Mouse (Mus musculus): Measurements from ENCODE around the gene Ubl7. TPM values are rescaled to one million over a fixed set of nuclear protein-coding genes. Genes with fewer than 3 reads are reported as not detected.

Ubl7 gene
- total RNA-seq, 2 experiments from 2014 or later = 94.0 to 97.2 TPM

Other genes with a start within 250 kb of the Ubl7 start
- not detected for gene Cyp1a2, start 227.3 kb upstream of the Ubl7 start, total RNA-seq (2021)
- gene Cyp1a1, start 223.1 kb upstream of the Ubl7 start, total RNA-seq (2021) = 1 to 10 TPM in 1 of 2 experiments, under 1 TPM in 1; 0.95 to 1.1 TPM
- gene Edc3, start 202.4 kb upstream of the Ubl7 start, total RNA-seq (2021) = 10 to 100 TPM; 19.1 to 20.2 TPM
- 10 to 100 TPM; 74.5 to 75.2 TPM for gene Clk3, start 145.1 kb upstream of the Ubl7 start, total RNA-seq (2021)
- gene Arid3b, start 74.2 kb upstream of the Ubl7 start, total RNA-seq (2021) = 1 to 10 TPM; 9.1 to 9.7 TPM
- 100 to 1,000 TPM; 128 to 151 TPM for gene Sema7a, start 29.1 kb downstream of the Ubl7 start, total RNA-seq (2021)
- gene Cyp11a1, start 95.4 kb downstream of the Ubl7 start, total RNA-seq (2021) = 1 to 10 TPM; 1.7 to 2.0 TPM
- 10 to 100 TPM; 10.1 to 12.5 TPM for gene Stra6, start 152.8 kb downstream of the Ubl7 start, total RNA-seq (2021)
- under 1 TPM; 0.62 to 0.66 TPM for gene Ccdc33, start 207.8 kb downstream of the Ubl7 start, total RNA-seq (2021)